In genomic region chr6:37416743-37417142, GRCm38 (mm10) we compare ENCODE assay signal across 17 mouse cellular contexts. TPM values are rescaled to one million over a fixed set of nuclear protein-coding genes. Genes with fewer than 3 reads are reported as not detected.
A peak's percentile ranks its signal among the peaks of the same experiment; 100 is the strongest.
DNase-seq lines count a peak whose midpoint lies in the region; ATAC-seq and TF ChIP-seq lines count a peak whose summit lies in the region.
"Had no signal": no experiment of that assay in that cellular context is flagged by ENCODE, and none has a peak within 500 bp of the region (broad histone marks: within the 10 kb centered on the region; RNA-seq: fewer than 3 reads in every experiment).

No protein-coding gene starts in this region.

- no peak for TF ChIP-seq CTCF in stomach, postnatal 0 days (IDR thresholded peaks at IDR 0.05; ENCODE audit: low read depth)
- TF ChIP-seq CTCF in kidney, postnatal 0 days (IDR thresholded peaks at IDR 0.05; ENCODE audit: low read depth): no peak

- 0 out of 2 replicates have a peak overlapping the region, but pooled peaks have one; percentile 3 for H3K9ac ChIP-seq in heart, embryonic 14.5 days (ENCODE audit: low read length)
- H3K9ac ChIP-seq in stomach, embryonic 15.5 days: no peak overlapping the region
- no peak overlapping the region for H3K9ac ChIP-seq in stomach, postnatal 0 days (ENCODE audit: low read length)
- peak overlapping the region; percentile 10; the same call in 1 of the 2 replicates for H3K9ac ChIP-seq in kidney, postnatal 0 days (ENCODE audit: low read depth, low read length)
- H3K9ac ChIP-seq: neural tube, embryonic 12.5 days had no signal

- no peaks in the 10 kb centered on the region for H3K9me3 ChIP-seq in heart, embryonic 14.5 days (ENCODE audit: control insufficient read depth, low read length)
- no peaks in the 10 kb centered on the region for H3K9me3 ChIP-seq in stomach, embryonic 15.5 days
- no peaks in the 10 kb centered on the region for H3K9me3 ChIP-seq in stomach, postnatal 0 days (ENCODE audit: control insufficient read depth, low read length)
- H3K9me3 ChIP-seq in kidney, postnatal 0 days (replicated peaks; ENCODE audit: low read length): no peaks in the 10 kb centered on the region
- H3K9me3 ChIP-seq: hindbrain, embryonic 10.5 days; megakaryocyte, embryonic 14.5 days; neural tube, embryonic 12.5 days had no signal

- no peak overlapping the region for H3K4me3 ChIP-seq in heart, embryonic 14.5 days (ENCODE audit: control insufficient read depth in 1 of 2, insufficient read depth in 1 of 2, low read depth in 1 of 2, low read length in 2 of 2)
- H3K4me3 ChIP-seq in stomach, embryonic 15.5 days (replicated peaks): no peak overlapping the region
- no peak overlapping the region for H3K4me3 ChIP-seq in stomach, postnatal 0 days (ENCODE audit: low read depth, low read length)
- H3K4me3 ChIP-seq in kidney, postnatal 0 days (replicated peaks; ENCODE audit: low read depth, low read length): no peak overlapping the region
- H3K4me3 ChIP-seq: hindbrain, embryonic 10.5 days; megakaryocyte, embryonic 14.5 days; neural tube, embryonic 12.5 days had no signal

- no peak overlapping the region for H3K4me2 ChIP-seq in heart, embryonic 14.5 days (ENCODE audit: low read length)
- H3K4me2 ChIP-seq in stomach, embryonic 15.5 days: no peak overlapping the region
- no peak overlapping the region for H3K4me2 ChIP-seq in stomach, postnatal 0 days (replicated peaks; ENCODE audit: low read depth)
- H3K4me2 ChIP-seq in kidney, postnatal 0 days (ENCODE audit: low read length): no peak overlapping the region
- H3K4me2 ChIP-seq: neural tube, embryonic 12.5 days had no signal

- TF ChIP-seq EP300 in stomach, postnatal 0 days (optimal IDR thresholded peaks at IDR 0.05): no peak

- no peak for ATAC-seq in heart, embryonic 14.5 days (ENCODE audit: insufficient number of reproducible peaks, insufficient read depth, low FRiP score, low read depth)
- no peak for ATAC-seq in stomach, embryonic 15.5 days (ENCODE audit: insufficient read depth, low FRiP score, low read depth)
- ATAC-seq in stomach, postnatal 0 days (ENCODE audit: low FRiP score, low TSS enrichment): no peak
- ATAC-seq in kidney, postnatal 0 days (replicated peaks; ENCODE audit: low FRiP score, low read depth): peak; percentile 57; the same call in 1 of the 2 replicates
- ATAC-seq in inflammation-experienced regulatory T-cells, adult 6 months: no peak
- ATAC-seq: forebrain, embryonic 14.5 days had no signal

- 56% methylated on average over 4 of the region's 4 CpGs for WGBS in heart, embryonic 14.5 days
- WGBS in stomach, embryonic 15.5 days: 76% methylated on average over 4 of the region's 4 CpGs
- 51% methylated on average over 4 of the region's 4 CpGs for WGBS in stomach, postnatal 0 days
- 41% methylated on average over 4 of the region's 4 CpGs for WGBS in kidney, postnatal 0 days

- H3K36me3 ChIP-seq in heart, embryonic 14.5 days (ENCODE audit: control insufficient read depth, insufficient read depth, low read length): peaks cover 22% of the 10 kb centered on the region
- no peaks in the 10 kb centered on the region for H3K36me3 ChIP-seq in stomach, embryonic 15.5 days
- H3K36me3 ChIP-seq in stomach, postnatal 0 days (ENCODE audit: control insufficient read depth, insufficient read depth, low read length): no peaks in the 10 kb centered on the region
- no peaks in the 10 kb centered on the region for H3K36me3 ChIP-seq in kidney, postnatal 0 days (ENCODE audit: insufficient read depth, low read length)
- H3K36me3 ChIP-seq: G1E; hindbrain, embryonic 10.5 days; neural tube, embryonic 12.5 days had no signal

- no peaks in the 10 kb centered on the region for H3K27me3 ChIP-seq in heart, embryonic 14.5 days (ENCODE audit: control insufficient read depth, insufficient read depth, low read length)
- no peaks in the 10 kb centered on the region for H3K27me3 ChIP-seq in stomach, embryonic 15.5 days (replicated peaks)
- H3K27me3 ChIP-seq in stomach, postnatal 0 days (ENCODE audit: control insufficient read depth, insufficient read depth, low read length): no peaks in the 10 kb centered on the region
- no peaks in the 10 kb centered on the region for H3K27me3 ChIP-seq in kidney, postnatal 0 days (ENCODE audit: insufficient read depth, low read length)
- H3K27me3 ChIP-seq: megakaryocyte, embryonic 14.5 days; neural tube, embryonic 12.5 days had no signal

- DNase-seq in heart, adult 9 months (ENCODE audit: low spot score in 2 of 2): no peak
- DNase-seq in stomach, postnatal 0 days (ENCODE audit: low spot score): no peak
- no peak for DNase-seq in kidney, postnatal 0 days (ENCODE audit: low spot score)
- no peak for DNase-seq in neural tube, embryonic 10.5 days (ENCODE audit: extremely low spot score, low spot score)
- DNase-seq: adrenal gland, adult 8-10 months; cerebellum, adult 11-12 months; liver; lung, adult 18-20 months; right cerebral cortex, postnatal 25 days had no signal

- peaks cover 57 to 88% of the 10 kb centered on the region in 2 experiments for H3K4me1 ChIP-seq in heart, embryonic 14.5 days (ENCODE audit: control insufficient read depth in 2 of 2, insufficient read depth in 2 of 2, low read length in 2 of 2)
- peaks cover 44% of the 10 kb centered on the region for H3K4me1 ChIP-seq in stomach, embryonic 15.5 days
- peaks cover 9% of the 10 kb centered on the region for H3K4me1 ChIP-seq in stomach, postnatal 0 days (replicated peaks; ENCODE audit: control insufficient read depth, insufficient read depth)
- peaks cover 52% of the 10 kb centered on the region for H3K4me1 ChIP-seq in kidney, postnatal 0 days (replicated peaks; ENCODE audit: insufficient read depth, low read length)
- H3K4me1 ChIP-seq: neural tube, embryonic 12.5 days had no signal

- H3K27ac ChIP-seq in heart, embryonic 14.5 days (replicated peaks in 1 of 2; ENCODE audit: control insufficient read depth in 1 of 2, insufficient read depth in 1 of 2, low read depth in 2 of 2, low read length in 2 of 2): peak overlapping the region; percentile 43 to 92
- H3K27ac ChIP-seq in stomach, embryonic 15.5 days: peak overlapping the region; percentile 21; the same call in 1 of the 2 replicates
- no peak overlapping the region for H3K27ac ChIP-seq in stomach, postnatal 0 days (replicated peaks)
- H3K27ac ChIP-seq in kidney, postnatal 0 days: peak overlapping the region; percentile 54; the same call in 1 of the 2 replicates
- H3K27ac ChIP-seq: hindbrain, embryonic 10.5 days; neural tube, embryonic 12.5 days had no signal

RNA-seq across cellular contexts. Expression of gene Creb3l2, which starts 25.2 kb away (rescaled TPM):
- polyA plus RNA-seq in heart, embryonic 14.5 days (2014; fragmentation: Nextera tagmentation; extraction: Ambion mirVana): 36.8 and 39.9 TPM in 2 replicates
- polyA plus RNA-seq in stomach, embryonic 15.5 days (2015; fragmentation: Nextera tagmentation; extraction: Ambion mirVana): 18.1 and 21.7 TPM in 2 replicates
- polyA plus RNA-seq in stomach, postnatal 0 days (2015; fragmentation: Nextera tagmentation; extraction: Ambion mirVana): 8.3 and 8.5 TPM in 2 replicates
- polyA plus RNA-seq in kidney, postnatal 0 days (2015; fragmentation: Nextera tagmentation; extraction: Ambion mirVana): 20.8 and 23.3 TPM in 2 replicates
- 1 to 10 TPM; 2.3 to 3.6 (median 2.6) TPM for polyA plus RNA-seq in inflammation-experienced regulatory T-cells, adult 6 months (2017; shearing (Covaris generic))
- polyA plus RNA-seq: G1E had no signal

Comparison
In these comparisons a context has a peak if more than half of its experiments do, and no peak if none do; other contexts are left out.
1. H3K9ac ChIP-seq: peak in heart, embryonic 14.5 days (single experiment) and kidney, postnatal 0 days (single experiment); none in stomach, embryonic 15.5 days (single experiment) and stomach, postnatal 0 days (single experiment).